Comparison of ENCODE assay signal across 9 mouse cellular contexts in genomic region chr7:104199822-104200221, GRCm38 (mm10). TPM values are rescaled to one million over a fixed set of nuclear protein-coding genes. Genes with fewer than 3 reads are reported as not detected.
DNase-seq lines count a peak whose midpoint lies in the region; ATAC-seq lines count a peak whose summit lies in the region.
"Had no signal": no experiment of that assay in that cellular context is flagged by ENCODE, and none has a peak within 500 bp of the region (broad histone marks: within the 10 kb centered on the region; RNA-seq: fewer than 3 reads in every experiment).

No protein-coding gene starts in this region.

- ATAC-seq in hindbrain, embryonic 11.5 days (ENCODE audit: low FRiP score): peak; percentile 67
- no peak for ATAC-seq in hindbrain, embryonic 12.5 days (ENCODE audit: low FRiP score)
- ATAC-seq in intestine, embryonic 14.5 days (replicated peaks; ENCODE audit: low FRiP score, low TSS enrichment, low read depth): peak; percentile 72

- intact Hi-C loops in left cerebral cortex, postnatal 4 days (cut with DNase I): no loop called here

- H3K36me3 ChIP-seq in hindbrain, embryonic 11.5 days (ENCODE audit: control insufficient read depth, insufficient read depth, low read length): no peaks in the 10 kb centered on the region
- no peaks in the 10 kb centered on the region for H3K36me3 ChIP-seq in hindbrain, embryonic 12.5 days
- no peaks in the 10 kb centered on the region for H3K36me3 ChIP-seq in intestine, embryonic 14.5 days (ENCODE audit: control insufficient read depth, insufficient read depth, low read length)

- H3K4me3 ChIP-seq in hindbrain, embryonic 11.5 days (ENCODE audit: low read depth, low read length): no peak overlapping the region
- no peak overlapping the region for H3K4me3 ChIP-seq in hindbrain, embryonic 12.5 days
- H3K4me3 ChIP-seq in intestine, embryonic 14.5 days (ENCODE audit: low read depth, low read length): no peak overlapping the region
- H3K4me3 ChIP-seq: myocyte had no signal

- H3K27ac ChIP-seq in hindbrain, embryonic 11.5 days (ENCODE audit: low read depth, low read length): no peak overlapping the region
- H3K27ac ChIP-seq in hindbrain, embryonic 12.5 days: no peak overlapping the region
- no peak overlapping the region for H3K27ac ChIP-seq in intestine, embryonic 14.5 days (ENCODE audit: low read depth)

- H3K27me3 ChIP-seq in hindbrain, embryonic 11.5 days (ENCODE audit: control insufficient read depth, insufficient read depth, low read length): no peaks in the 10 kb centered on the region
- no peaks in the 10 kb centered on the region for H3K27me3 ChIP-seq in hindbrain, embryonic 12.5 days
- no peaks in the 10 kb centered on the region for H3K27me3 ChIP-seq in intestine, embryonic 14.5 days (replicated peaks; ENCODE audit: control insufficient read depth, insufficient read depth, low read length)

- peak; percentile 76 for DNase-seq in hindbrain, embryonic 11.5 days (ENCODE audit: low spot score)
- DNase-seq in c-Kit-negative CD71-positive TER-119-positive erythroid progenitor cells, embryonic 14.5 days (ENCODE audit: low read depth, low spot score): peak; percentile 21
- DNase-seq in frontal cortex, postnatal 25 days (ENCODE audit: low spot score in 2 of 2): peak; percentile 14 to 22
- peak; percentile 74 for DNase-seq in intestine, embryonic 14.5 days (ENCODE audit: low spot score)
- peak; percentile 43 for DNase-seq in left cerebral cortex, postnatal 4 days
- peak; percentile 84 for DNase-seq in naive thymus-derived CD4-positive, alpha-beta T cell, adult 2 months (ENCODE audit: low read depth)
- DNase-seq in testis, postnatal 10 days (ENCODE audit: low spot score): peak; percentile 78

- H3K9me3 ChIP-seq in hindbrain, embryonic 11.5 days (ENCODE audit: control insufficient read depth, low read length): no peaks in the 10 kb centered on the region
- H3K9me3 ChIP-seq in hindbrain, embryonic 12.5 days (replicated peaks): no peaks in the 10 kb centered on the region
- H3K9me3 ChIP-seq in intestine, embryonic 14.5 days (ENCODE audit: control insufficient read depth, low read length): no peaks in the 10 kb centered on the region

- no peak overlapping the region for H3K4me2 ChIP-seq in hindbrain, embryonic 11.5 days (replicated peaks; ENCODE audit: low read depth, low read length)
- H3K4me2 ChIP-seq in hindbrain, embryonic 12.5 days (replicated peaks): no peak overlapping the region
- no peak overlapping the region for H3K4me2 ChIP-seq in intestine, embryonic 14.5 days (ENCODE audit: low read length)

- 9% methylated on average over 5 of the region's 5 CpGs for WGBS in hindbrain, embryonic 11.5 days
- 8% methylated on average over 5 of the region's 5 CpGs for WGBS in hindbrain, embryonic 12.5 days
- 8% methylated on average over 5 of the region's 5 CpGs for WGBS in intestine, embryonic 14.5 days

- H3K4me1 ChIP-seq in hindbrain, embryonic 11.5 days (replicated peaks; ENCODE audit: control insufficient read depth, insufficient read depth, low read length): no peaks in the 10 kb centered on the region
- no peaks in the 10 kb centered on the region for H3K4me1 ChIP-seq in hindbrain, embryonic 12.5 days
- no peaks in the 10 kb centered on the region for H3K4me1 ChIP-seq in intestine, embryonic 14.5 days (replicated peaks; ENCODE audit: control insufficient read depth, insufficient read depth, low read length)

- H3K9ac ChIP-seq in hindbrain, embryonic 11.5 days (ENCODE audit: low read depth, low read length): no peak overlapping the region
- H3K9ac ChIP-seq in hindbrain, embryonic 12.5 days: no peak overlapping the region
- H3K9ac ChIP-seq in intestine, embryonic 14.5 days (ENCODE audit: low read length): no peak overlapping the region

RNA-seq across cellular contexts. Expression of gene Olfr649, which starts 4.0 kb away (rescaled TPM):
- polyA plus RNA-seq in hindbrain, embryonic 11.5 days (2014; fragmentation: Nextera tagmentation; extraction: Ambion mirVana): not detected in 2 replicates
- not detected in 2 replicates for polyA plus RNA-seq in hindbrain, embryonic 12.5 days (2016; fragmentation: Nextera tagmentation; extraction: Ambion mirVana)
- polyA plus RNA-seq in intestine, embryonic 14.5 days (2014; fragmentation: Nextera tagmentation; extraction: Ambion mirVana): not detected in 2 replicates
- total RNA-seq in left cerebral cortex, postnatal 4 days (2021): not detected
- polyA plus RNA-seq: myocyte had no signal

RNA-seq across cellular contexts. Expression of gene Olfr648, which starts 16.6 kb away (rescaled TPM):
- polyA plus RNA-seq in hindbrain, embryonic 11.5 days (2014; fragmentation: Nextera tagmentation; extraction: Ambion mirVana): 0.35 and 0.49 TPM in 2 replicates
- 0.56 and 0.83 TPM in 2 replicates for polyA plus RNA-seq in hindbrain, embryonic 12.5 days (2016; fragmentation: Nextera tagmentation; extraction: Ambion mirVana)
- 0.32 and 0.36 TPM in 2 replicates for polyA plus RNA-seq in intestine, embryonic 14.5 days (2014; fragmentation: Nextera tagmentation; extraction: Ambion mirVana)
- under 1 TPM; 0.38 to 0.46 TPM for total RNA-seq in left cerebral cortex, postnatal 4 days (2021)
- polyA plus RNA-seq: myocyte had no signal

RNA-seq across cellular contexts. Expression of gene Trim6, which starts 18.8 kb away (rescaled TPM):
- polyA plus RNA-seq in hindbrain, embryonic 11.5 days (2014; fragmentation: Nextera tagmentation; extraction: Ambion mirVana): 2.5 and 3.4 TPM in 2 replicates
- polyA plus RNA-seq in hindbrain, embryonic 12.5 days (2016; fragmentation: Nextera tagmentation; extraction: Ambion mirVana): 1.7 and 1.8 TPM in 2 replicates
- polyA plus RNA-seq in intestine, embryonic 14.5 days (2014; fragmentation: Nextera tagmentation; extraction: Ambion mirVana): 1.6 TPM in 2 replicates
- under 1 TPM; 0.24 to 0.28 TPM for total RNA-seq in left cerebral cortex, postnatal 4 days (2021)
- polyA plus RNA-seq: myocyte had no signal

RNA-seq across cellular contexts. Expression of gene Olfm5, which starts 35.2 kb away (rescaled TPM):
- not detected in 2 replicates for polyA plus RNA-seq in hindbrain, embryonic 11.5 days (2014; fragmentation: Nextera tagmentation; extraction: Ambion mirVana)
- not detected in 2 replicates for polyA plus RNA-seq in hindbrain, embryonic 12.5 days (2016; fragmentation: Nextera tagmentation; extraction: Ambion mirVana)
- polyA plus RNA-seq in intestine, embryonic 14.5 days (2014; fragmentation: Nextera tagmentation; extraction: Ambion mirVana): not detected in 2 replicates
- total RNA-seq in left cerebral cortex, postnatal 4 days (2021): not detected
- polyA plus RNA-seq: myocyte had no signal

RNA-seq across cellular contexts. Expression of gene Trim34a, which starts 44.4 kb away (rescaled TPM):
- polyA plus RNA-seq in hindbrain, embryonic 11.5 days (2014; fragmentation: Nextera tagmentation; extraction: Ambion mirVana): 0.74 and 1.1 TPM in 2 replicates
- 0.90 and 1.4 TPM in 2 replicates for polyA plus RNA-seq in hindbrain, embryonic 12.5 days (2016; fragmentation: Nextera tagmentation; extraction: Ambion mirVana)
- 1.5 and 1.9 TPM in 2 replicates for polyA plus RNA-seq in intestine, embryonic 14.5 days (2014; fragmentation: Nextera tagmentation; extraction: Ambion mirVana)
- 1 to 10 TPM in 1 of 2 experiments, under 1 TPM in 1; 0.78 to 1.0 TPM for total RNA-seq in left cerebral cortex, postnatal 4 days (2021)

Comparison
In these comparisons a context has a peak if more than half of its experiments do, and no peak if none do; other contexts are left out.
1. DNase-seq: peak in every context shown above with its lines; median percentile 84 in naive thymus-derived CD4-positive, alpha-beta T cell, adult 2 months; 78 in testis, postnatal 10 days; 76 in hindbrain, embryonic 11.5 days; 74 in intestine, embryonic 14.5 days; 43 in left cerebral cortex, postnatal 4 days; 21 in c-Kit-negative CD71-positive TER-119-positive erythroid progenitor cells, embryonic 14.5 days; 18 in frontal cortex, postnatal 25 days.